Mouse (Mus musculus) adrenal gland, adult (tissue): ENCODE measurements around the gene Gm21964.

Source experiments
- DNase-seq, 2 experiments: peaks; one replicate each; pipeline ENCODE4 v3.0.0; 2022 to 2023; ENCODE audit warnings: low spot score in 1 of 2; ENCODE audit not compliant: inconsistent age in 2 of 2

Gene Gm21964

GRCm38 (mm10) chr8:110152951-110153350, 51.9 kb downstream of the Gm21964 start:
- no peak for DNase-seq
